Mouse (Mus musculus): ENCODE results near the gene Ptpn1. TPM values are rescaled to one million over a fixed set of nuclear protein-coding genes. Genes with fewer than 3 reads are reported as not detected.

The Ptpn1 gene
- polyA plus RNA-seq, 1 experiment from 2014 or later: 45.5 TPM

- ATAC-seq: no peak
Observed at GRCm38 (mm10) chr2:167899989-167900421, 31.9 kb upstream of the Ptpn1 start.

GRCm38 (mm10) chr2:167902116-167902703, 29.6 kb upstream of the Ptpn1 start:
- WGBS: 70% methylated on average over 9 of the region's 9 CpGs
- Histone ChIP-seq H3K27me3 (replicated peaks; ENCODE audit: control insufficient read depth, insufficient read depth, low read length) (no peaks in the 10 kb centered on the region; the same call in 1 of the 2 replicates), H3K9me3 (ENCODE audit: control insufficient read depth, low read length) (no peaks in the 10 kb centered on the region), H3K27ac (ENCODE audit: low read length) (no peak overlapping the region), H3K4me1 (ENCODE audit: control insufficient read depth, insufficient read depth, low read length) (no peaks in the 10 kb centered on the region), H3K9ac (ENCODE audit: low read depth, low read length) (no peak overlapping the region), H3K36me3 (ENCODE audit: control insufficient read depth, insufficient read depth, low read length) (no peaks in the 10 kb centered on the region), H3K4me2 (ENCODE audit: low read depth, low read length) (no peak overlapping the region), H3K4me3 (ENCODE audit: low read length) (no peak overlapping the region)
- ATAC-seq: no peak

More at GRCm38 (mm10) chr2:167899989-167900421, 31.9 kb upstream of the Ptpn1 start:
- H3K27me3 ChIP-seq (replicated peaks; ENCODE audit: control insufficient read depth, insufficient read depth, low read length): no peaks in the 10 kb centered on the region; the same call in 1 of the 2 replicates
- 0 out of 2 replicates have a peak overlapping the region, but pooled peaks have one; percentile 7 for H3K9ac ChIP-seq (ENCODE audit: low read depth, low read length)
- no peaks in the 10 kb centered on the region for H3K9me3 ChIP-seq (ENCODE audit: control insufficient read depth, low read length)
- H3K27ac ChIP-seq (ENCODE audit: low read length): no peak overlapping the region
- no peak overlapping the region for H3K4me3 ChIP-seq (ENCODE audit: low read length)
- H3K4me1 ChIP-seq (ENCODE audit: control insufficient read depth, insufficient read depth, low read length): no peaks in the 10 kb centered on the region
- no peak overlapping the region for H3K4me2 ChIP-seq (ENCODE audit: low read depth, low read length)
- WGBS: 29% methylated on average over 16 of the region's 16 CpGs
- no peaks in the 10 kb centered on the region for H3K36me3 ChIP-seq (ENCODE audit: control insufficient read depth, insufficient read depth, low read length)

GRCm38 (mm10) chr2:167903242-167903952, 28.5 kb upstream of the Ptpn1 start:
- no peak overlapping the region for H3K4me3 ChIP-seq (ENCODE audit: low read length)

GRCm38 (mm10) chr2:167904621-167905367, 27.1 kb upstream of the Ptpn1 start:
- H3K9ac ChIP-seq (ENCODE audit: low read depth, low read length): no peak overlapping the region
- no peak for ATAC-seq
- no peak overlapping the region for H3K4me3 ChIP-seq (ENCODE audit: low read length)
- H3K36me3 ChIP-seq (ENCODE audit: control insufficient read depth, insufficient read depth, low read length): no peaks in the 10 kb centered on the region
- no peak overlapping the region for H3K4me2 ChIP-seq (ENCODE audit: low read depth, low read length)
- no peaks in the 10 kb centered on the region; the same call in 1 of the 2 replicates for H3K27me3 ChIP-seq (replicated peaks; ENCODE audit: control insufficient read depth, insufficient read depth, low read length)
- no peak overlapping the region for H3K27ac ChIP-seq (ENCODE audit: low read length)
- WGBS: 82% methylated on average over 12 of the region's 12 CpGs
- no peaks in the 10 kb centered on the region for H3K9me3 ChIP-seq (ENCODE audit: control insufficient read depth, low read length)
- no peaks in the 10 kb centered on the region for H3K4me1 ChIP-seq (ENCODE audit: control insufficient read depth, insufficient read depth, low read length)

More at GRCm38 (mm10) chr2:167903242-167903952, 28.5 kb upstream of the Ptpn1 start:
- Histone ChIP-seq H3K4me2 (ENCODE audit: low read depth, low read length) (no peak overlapping the region), H3K9me3 (ENCODE audit: control insufficient read depth, low read length) (no peaks in the 10 kb centered on the region), H3K9ac (ENCODE audit: low read depth, low read length) (no peak overlapping the region), H3K4me1 (ENCODE audit: control insufficient read depth, insufficient read depth, low read length) (no peaks in the 10 kb centered on the region), H3K27me3 (replicated peaks; ENCODE audit: control insufficient read depth, insufficient read depth, low read length) (no peaks in the 10 kb centered on the region; the same call in 1 of the 2 replicates), H3K36me3 (ENCODE audit: control insufficient read depth, insufficient read depth, low read length) (no peaks in the 10 kb centered on the region), H3K27ac (ENCODE audit: low read length) (no peak overlapping the region)
- no peak for ATAC-seq
- WGBS: 83% methylated on average over 11 of the region's 11 CpGs

GRCm38 (mm10) chr2:167905561-167905960, 26.3 kb upstream of the Ptpn1 start:
- Histone ChIP-seq H3K4me3 (ENCODE audit: low read length) (no peak overlapping the region), H3K36me3 (ENCODE audit: control insufficient read depth, insufficient read depth, low read length) (no peaks in the 10 kb centered on the region), H3K4me1 (ENCODE audit: control insufficient read depth, insufficient read depth, low read length) (no peaks in the 10 kb centered on the region), H3K27ac (ENCODE audit: low read length) (no peak overlapping the region), H3K4me2 (ENCODE audit: low read depth, low read length) (no peak overlapping the region), H3K27me3 (replicated peaks; ENCODE audit: control insufficient read depth, insufficient read depth, low read length) (no peaks in the 10 kb centered on the region; the same call in 1 of the 2 replicates), H3K9ac (ENCODE audit: low read depth, low read length) (no peak overlapping the region), H3K9me3 (ENCODE audit: control insufficient read depth, low read length) (no peaks in the 10 kb centered on the region)
- WGBS: 56% methylated on average over 8 of the region's 8 CpGs
- ATAC-seq: no peak

GRCm38 (mm10) chr2:167906729-167907128, 25.1 kb upstream of the Ptpn1 start:
- no peak overlapping the region for H3K27ac ChIP-seq (ENCODE audit: low read length)
- no peak for ATAC-seq
- no peak overlapping the region for H3K4me2 ChIP-seq (ENCODE audit: low read depth, low read length)
- H3K4me1 ChIP-seq (ENCODE audit: control insufficient read depth, insufficient read depth, low read length): no peaks in the 10 kb centered on the region
- H3K9me3 ChIP-seq (ENCODE audit: control insufficient read depth, low read length): no peaks in the 10 kb centered on the region
- H3K36me3 ChIP-seq (ENCODE audit: control insufficient read depth, insufficient read depth, low read length): no peaks in the 10 kb centered on the region
- H3K27me3 ChIP-seq (replicated peaks; ENCODE audit: control insufficient read depth, insufficient read depth, low read length): no peaks in the 10 kb centered on the region
- no peak overlapping the region for H3K9ac ChIP-seq (ENCODE audit: low read depth, low read length)
- no peak overlapping the region for H3K4me3 ChIP-seq (ENCODE audit: low read length)

- no peak overlapping the region for H3K27ac ChIP-seq (ENCODE audit: low read length)
- H3K9ac ChIP-seq (ENCODE audit: low read depth, low read length): no peak overlapping the region
- H3K4me1 ChIP-seq (ENCODE audit: control insufficient read depth, insufficient read depth, low read length): no peaks in the 10 kb centered on the region
- no peaks in the 10 kb centered on the region for H3K9me3 ChIP-seq (ENCODE audit: control insufficient read depth, low read length)
- 74% methylated on average over 11 of the region's 11 CpGs for WGBS
- no peaks in the 10 kb centered on the region for H3K27me3 ChIP-seq (replicated peaks; ENCODE audit: control insufficient read depth, insufficient read depth, low read length)
- no peak overlapping the region for H3K4me2 ChIP-seq (ENCODE audit: low read depth, low read length)
- no peak for ATAC-seq
- H3K36me3 ChIP-seq (ENCODE audit: control insufficient read depth, insufficient read depth, low read length): no peaks in the 10 kb centered on the region
- no peak overlapping the region for H3K4me3 ChIP-seq (ENCODE audit: low read length)
Observed at GRCm38 (mm10) chr2:167909531-167910177, 22.2 kb upstream of the Ptpn1 start.

- Histone ChIP-seq H3K9me3 (ENCODE audit: control insufficient read depth, low read length) (no peaks in the 10 kb centered on the region), H3K4me1 (ENCODE audit: control insufficient read depth, insufficient read depth, low read length) (no peaks in the 10 kb centered on the region), H3K4me3 (ENCODE audit: low read length) (no peak overlapping the region), H3K36me3 (ENCODE audit: control insufficient read depth, insufficient read depth, low read length) (no peaks in the 10 kb centered on the region), H3K4me2 (ENCODE audit: low read depth, low read length) (no peak overlapping the region), H3K9ac (ENCODE audit: low read depth, low read length) (no peak overlapping the region), H3K27me3 (replicated peaks; ENCODE audit: control insufficient read depth, insufficient read depth, low read length) (no peaks in the 10 kb centered on the region), H3K27ac (ENCODE audit: low read length) (no peak overlapping the region)
- no peak for ATAC-seq
- 39% methylated on average over 3 of the region's 3 CpGs for WGBS
Observed at GRCm38 (mm10) chr2:167910178-167910540, 21.7 kb upstream of the Ptpn1 start.

- no peak overlapping the region for H3K4me3 ChIP-seq (ENCODE audit: low read length)
- no peaks in the 10 kb centered on the region for H3K36me3 ChIP-seq (ENCODE audit: control insufficient read depth, insufficient read depth, low read length)
- H3K9me3 ChIP-seq (ENCODE audit: control insufficient read depth, low read length): no peaks in the 10 kb centered on the region
- no peak overlapping the region for H3K4me2 ChIP-seq (ENCODE audit: low read depth, low read length)
- H3K27ac ChIP-seq (ENCODE audit: low read length): no peak overlapping the region
- H3K9ac ChIP-seq (ENCODE audit: low read depth, low read length): no peak overlapping the region
- 88% methylated on average over 5 of the region's 5 CpGs for WGBS
- H3K27me3 ChIP-seq (replicated peaks; ENCODE audit: control insufficient read depth, insufficient read depth, low read length): no peaks in the 10 kb centered on the region
- no peak for ATAC-seq
- no peaks in the 10 kb centered on the region for H3K4me1 ChIP-seq (ENCODE audit: control insufficient read depth, insufficient read depth, low read length)
Observed at GRCm38 (mm10) chr2:167911511-167911910, 20.3 kb upstream of the Ptpn1 start.
